Mouse (Mus musculus): Measurements from ENCODE around the gene Rph3al.

Gene Rph3al

DNA sequence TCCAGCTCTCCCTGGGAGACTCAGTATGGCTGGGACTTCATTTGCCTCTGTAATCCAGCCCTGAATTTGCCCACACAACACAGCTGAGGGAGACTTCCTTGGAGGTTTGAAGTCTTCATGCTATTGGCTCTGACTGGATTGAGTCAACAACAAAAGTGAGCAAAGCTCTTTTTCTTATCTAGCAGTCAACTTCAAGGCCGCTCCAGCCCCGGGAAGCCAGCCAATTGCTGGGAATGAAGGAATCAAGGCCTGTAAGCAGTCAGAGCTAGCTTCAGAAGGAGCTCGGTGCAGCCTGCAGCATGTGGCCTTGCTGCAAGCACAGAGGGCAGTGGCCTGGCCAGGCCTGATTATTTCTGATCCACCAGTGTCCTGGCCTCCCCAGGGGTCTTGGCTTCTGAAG is 126.3 kb downstream of the Rph3al start:
- DNase-seq (ENCODE audit: low spot score), result no peak

- DNase-seq (ENCODE audit: low spot score), result no peak
Measured at GRCm38 (mm10) chr11:75810526-75810925, 127.7 kb downstream of the Rph3al start.

DNA sequence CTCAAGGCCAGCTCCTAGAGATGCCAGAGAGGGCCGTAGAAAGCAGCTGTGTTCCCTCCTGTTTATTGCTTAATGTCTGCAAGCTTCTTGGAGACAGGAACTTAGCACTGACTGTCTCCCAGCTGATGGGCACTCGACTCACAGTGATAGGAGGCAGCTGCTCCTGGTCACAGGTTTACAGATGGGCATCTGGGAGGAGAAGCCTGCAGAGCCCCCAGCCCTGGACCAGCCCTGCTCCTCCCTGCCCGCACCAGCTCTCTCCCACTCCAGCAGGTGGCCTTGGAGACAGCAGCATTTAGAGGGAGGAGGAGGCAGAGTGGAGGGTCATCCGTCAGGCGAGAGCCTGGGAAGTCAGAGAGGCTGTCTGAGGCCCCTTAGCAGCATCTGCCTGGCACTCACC is 130.7 kb downstream of the Rph3al start:
- DNase-seq (ENCODE audit: low spot score), result no peak

GRCm38 (mm10) chr11:75801771-75802550 is 136.3 kb downstream of the Rph3al start:
- DNase-seq (ENCODE audit: low spot score), result no peak

- DNase-seq (ENCODE audit: low spot score), result no peak
Measured at GRCm38 (mm10) chr11:75801369-75801768, 136.9 kb downstream of the Rph3al start.

- no peak for DNase-seq (ENCODE audit: low spot score)
Measured at GRCm38 (mm10) chr11:75796536-75797246, 141.5 kb downstream of the Rph3al start.

DNA sequence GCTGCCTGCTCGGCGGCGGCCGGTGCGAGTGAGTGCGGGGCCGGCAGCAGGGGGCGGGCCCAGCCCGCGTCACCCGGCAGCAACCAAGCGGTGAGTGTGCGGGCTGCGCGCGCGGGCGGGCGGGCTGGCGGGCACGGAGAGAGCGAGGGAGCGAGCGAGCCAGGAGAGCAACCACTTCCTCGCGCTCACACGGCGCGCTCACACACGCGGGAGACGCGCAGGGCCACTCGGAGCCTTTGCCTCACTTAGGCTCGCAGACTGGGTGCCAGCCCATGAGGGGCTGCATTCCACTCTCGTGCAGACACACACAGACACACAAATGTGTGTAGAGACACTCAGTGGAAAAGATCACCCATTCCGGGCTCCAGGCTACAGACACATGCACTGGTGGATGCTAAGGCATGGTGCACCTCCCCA is 142.2 kb downstream of the Rph3al start, which contains the start of gene Doc2b:
Doc2b (minus strand) TSS at position 21 of the 417 bp plus-strand sequence.
- DNase-seq (ENCODE audit: low spot score), result peak; percentile 32

DNA sequence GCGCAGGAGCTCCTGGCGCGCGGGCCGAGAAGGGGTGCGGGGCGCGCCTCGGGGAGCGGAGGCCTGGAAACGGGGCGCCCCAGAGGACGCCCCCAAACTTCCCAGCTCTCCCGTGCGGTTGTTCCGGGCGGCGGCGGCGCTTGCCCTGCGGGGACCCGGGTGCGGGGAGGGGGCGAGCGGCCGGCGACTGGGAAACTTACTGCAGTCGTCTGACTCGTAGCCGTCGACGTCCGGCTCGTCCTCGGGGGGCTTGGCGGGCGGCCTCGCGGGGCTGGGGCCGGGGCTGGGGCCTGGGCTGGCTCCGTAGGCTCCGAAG is 142.9 kb downstream of the Rph3al start:
- DNase-seq (ENCODE audit: low spot score), result no peak

DNA sequence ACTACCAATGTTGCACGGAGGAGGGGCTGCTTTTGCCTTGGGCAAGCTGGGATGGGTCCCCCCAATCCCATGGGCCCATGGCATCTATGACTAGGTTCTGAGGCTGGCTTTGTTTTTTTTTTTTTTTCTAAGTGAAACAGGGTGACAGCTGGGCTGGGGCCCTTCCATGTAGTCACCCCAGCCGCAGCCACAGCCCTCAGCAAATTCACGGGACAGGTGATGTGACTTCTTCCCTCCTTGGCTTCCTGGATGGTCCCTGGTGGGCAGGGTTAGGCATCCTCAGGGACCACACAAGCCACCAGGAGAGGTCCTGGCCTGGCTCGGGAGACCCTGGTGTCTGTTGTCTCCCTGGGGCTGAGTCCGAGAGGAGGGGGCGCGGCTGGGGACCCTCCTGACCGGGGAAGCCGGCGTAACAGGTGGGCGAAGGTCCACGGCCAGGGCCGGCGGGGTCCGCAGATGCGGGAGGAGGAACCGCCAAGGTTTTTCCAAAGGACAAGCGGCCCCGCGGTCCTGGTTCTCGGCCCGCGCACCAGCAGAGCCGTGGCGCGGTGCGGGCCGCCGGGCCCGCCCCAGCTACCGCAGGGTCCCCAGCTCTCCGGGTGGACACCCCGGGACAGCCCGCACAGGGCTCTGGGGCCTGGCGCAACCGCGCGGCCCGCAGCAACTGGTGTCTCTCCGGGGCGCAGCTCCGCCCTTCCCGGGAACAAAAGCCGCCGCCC is 143.5 kb downstream of the Rph3al start:
- no peak for DNase-seq (ENCODE audit: low spot score)

DNA sequence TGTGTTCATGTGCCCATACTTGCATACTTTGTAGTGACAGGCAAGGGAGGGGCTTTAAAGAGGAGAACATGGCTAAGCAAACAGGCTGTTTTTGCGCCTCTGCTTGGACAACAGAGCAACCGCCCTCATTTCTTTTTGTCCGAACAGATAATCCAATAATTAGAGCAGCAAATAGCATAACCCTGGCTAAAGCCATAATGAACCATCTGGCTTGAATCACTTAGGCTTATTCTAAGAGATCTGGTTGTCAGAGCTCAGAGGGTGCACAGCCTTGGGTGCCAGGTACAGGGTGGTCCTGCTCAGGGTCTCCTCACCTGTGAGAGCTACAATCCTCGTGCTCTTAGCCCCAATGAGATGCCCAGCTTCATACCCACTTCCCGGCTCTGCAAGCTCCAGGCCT is 144.9 kb downstream of the Rph3al start:
- DNase-seq (ENCODE audit: low spot score), result no peak

GRCm38 (mm10) chr11:75792535-75792934 is 145.7 kb downstream of the Rph3al start:
- no peak for DNase-seq (ENCODE audit: low spot score)

DNA sequence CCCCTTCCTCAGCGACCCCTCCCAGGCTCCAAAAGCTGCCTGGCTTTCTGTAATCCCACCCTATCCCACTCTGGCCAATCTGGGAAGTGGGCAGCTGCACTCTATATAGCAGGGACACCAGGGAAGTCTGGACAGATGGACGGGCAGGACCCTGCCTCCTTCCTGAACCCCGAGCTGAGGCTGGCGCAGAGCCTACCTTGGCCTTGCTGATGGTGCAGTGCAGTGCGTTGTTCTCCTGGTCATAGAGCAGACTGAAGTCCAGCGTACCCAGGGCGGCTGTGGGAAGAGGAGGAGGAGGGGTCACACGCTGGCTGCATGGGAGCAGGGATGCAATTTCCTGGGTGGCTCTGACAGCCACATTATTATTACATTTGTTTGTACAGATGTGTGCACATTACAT is 152.3 kb downstream of the Rph3al start:
- no peak for DNase-seq (ENCODE audit: low spot score)

DNA sequence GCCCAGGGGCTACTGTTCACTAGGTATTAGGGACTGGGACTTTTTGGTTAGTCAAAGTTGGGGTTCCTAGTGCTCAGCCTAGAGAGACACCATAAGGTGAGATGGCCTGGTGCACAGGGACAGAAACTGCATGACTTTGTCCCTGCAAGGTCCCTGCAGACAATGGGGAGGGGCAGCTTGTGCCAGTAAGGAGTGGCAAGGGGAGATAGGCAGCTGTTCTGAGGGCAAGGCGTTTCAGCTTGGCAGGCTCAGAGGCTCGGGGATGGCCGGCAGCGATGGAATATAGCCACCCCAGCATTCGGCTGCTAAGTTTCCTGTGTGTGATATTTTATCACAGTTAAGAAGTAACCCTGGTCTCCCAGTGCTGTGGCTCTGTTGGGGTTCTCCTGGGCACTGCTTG is 154.4 kb downstream of the Rph3al start:
- DNase-seq (ENCODE audit: low spot score), result no peak

DNA sequence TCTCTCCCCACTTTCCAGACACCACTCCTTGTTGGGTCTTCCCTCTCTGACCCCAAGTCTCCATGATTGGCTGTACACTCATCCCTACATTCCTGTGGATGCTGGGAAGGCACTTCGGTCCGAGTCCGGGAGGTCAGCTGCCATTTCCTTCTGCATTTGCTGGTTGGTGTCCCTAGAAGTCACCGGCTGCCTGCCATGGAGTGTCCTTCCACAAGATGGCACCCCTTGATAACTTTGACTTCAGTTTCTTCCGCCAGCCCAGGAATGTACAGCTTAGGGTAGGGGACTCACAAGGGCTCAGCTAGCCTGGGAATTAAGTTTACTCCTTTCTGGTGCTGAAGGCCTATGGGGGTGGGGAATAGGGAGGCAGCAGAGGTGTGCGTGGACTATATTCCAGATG is 156.3 kb downstream of the Rph3al start:
- no peak for DNase-seq (ENCODE audit: low spot score)

Measured in left cerebral cortex, adult 11 months (tissue).